Mouse (Mus musculus) heart, embryonic 16.5 days (tissue): Measurements from ENCODE around the gene Dap. TPM values are rescaled to one million over a fixed set of nuclear protein-coding genes. Genes with fewer than 3 reads are reported as not detected.

ENCODE experiments used
- ATAC-seq: fragments of 200-750 bp; cut with Nextera tagmentation; replicated peaks from 2 replicates; pipeline ENCODE4 v1.8.0; 2017; ENCODE audit warnings: moderate number of reproducible peaks; ENCODE audit not compliant: insufficient read depth, low FRiP score; ENCODE audit errors: extremely low read depth
- H3K27ac ChIP-seq: fragments of 300-500 bp; sonication (generic); 2 replicates; pipeline ENCODE4 v1.5.1; 2014; ENCODE audit warnings: mild to moderate bottlenecking, low read length, control low read depth, moderate library complexity
- H3K27me3 ChIP-seq: fragments of 300-500 bp; sonication (generic); 2 replicates; pipeline ENCODE4 v1.6.1; 2014; ENCODE audit warnings: low read length, mixed read lengths; ENCODE audit not compliant: control insufficient read depth, insufficient read depth
- H3K36me3 ChIP-seq: fragments of 300-500 bp; sonication (generic); 2 replicates; pipeline ENCODE4 v1.6.1; 2014; ENCODE audit not compliant: control insufficient read depth, insufficient read depth
- H3K4me1 ChIP-seq: fragments of 300-500 bp; sonication (generic); 2 replicates; pipeline ENCODE4 v1.6.1; 2014; ENCODE audit warnings: low read length, mixed read lengths; ENCODE audit not compliant: control insufficient read depth, insufficient read depth
- H3K4me2 ChIP-seq: fragments of 300-500 bp; sonication (generic); 2 replicates; pipeline ENCODE4 v1.6.1; 2014; ENCODE audit warnings: low read depth, mild to moderate bottlenecking, control low read depth, low read length
- H3K4me3 ChIP-seq: fragments of 300-500 bp; sonication (generic); 2 replicates; pipeline ENCODE4 v1.5.1; 2014; ENCODE audit warnings: mild to moderate bottlenecking, control low read depth, low read length
- H3K9ac ChIP-seq: fragments of 300-500 bp; sonication (generic); 2 replicates; pipeline ENCODE4 v1.6.1; 2014; ENCODE audit warnings: low read length, control low read depth
- H3K9me3 ChIP-seq: fragments of 300-500 bp; sonication (generic); replicated peaks from 2 replicates; pipeline ENCODE4 v1.6.1; 2016; ENCODE audit warnings: low read length; ENCODE audit not compliant: control insufficient read depth
- WGBS: fragments of 180-500 bp; shearing (Covaris S2); extraction: QIAGEN DNeasy Blood & Tissue Kit; methylation state at CpG from one replicate; pipeline ENCODE4 v1.1.7; 2014; 5-methylcytosine and 5-hydroxymethylcytosine counted together
- polyA plus RNA-seq: library from polyadenylated mRNA; unstranded; fragments of >200 nt; fragmentation: Nextera tagmentation; extraction: Ambion mirVana; gene quantifications from 2 replicates; pipeline ENCODE4 v1.2.1, GENCODE M21; 2015

The Dap gene
- polyA plus RNA-seq, 1 experiment from 2014 or later: 41.7 TPM

GRCm38 (mm10) chr15:31253963-31254362 is 29.8 kb downstream of the Dap start:
- H3K4me1 ChIP-seq: peaks cover 14% of the 10 kb centered on the region
- H3K27ac ChIP-seq: no peak overlapping the region
- no peak overlapping the region for H3K4me2 ChIP-seq
- H3K4me3 ChIP-seq: no peak overlapping the region
- H3K9ac ChIP-seq: no peak overlapping the region
- no peaks in the 10 kb centered on the region for H3K36me3 ChIP-seq
- H3K27me3 ChIP-seq: no peaks in the 10 kb centered on the region
- ATAC-seq: no peak
- WGBS: 82% methylated on average over 4 of the region's 4 CpGs
- H3K9me3 ChIP-seq: no peaks in the 10 kb centered on the region

- Histone ChIP-seq H3K9me3 (no peaks in the 10 kb centered on the region), H3K27ac (no peak overlapping the region)
- 80% methylated on average over 9 of the region's 9 CpGs for WGBS
Observed at GRCm38 (mm10) chr15:31254939-31255535, 30.9 kb downstream of the Dap start.

GRCm38 (mm10) chr15:31255762-31256161 is 31.6 kb downstream of the Dap start:
- no peaks in the 10 kb centered on the region for H3K36me3 ChIP-seq
- 49% methylated on average over 6 of the region's 6 CpGs for WGBS
- peaks cover 6% of the 10 kb centered on the region; the same call in 1 of the 2 replicates for H3K4me1 ChIP-seq
- no peak overlapping the region for H3K4me2 ChIP-seq
- no peaks in the 10 kb centered on the region for H3K9me3 ChIP-seq
- no peak overlapping the region for H3K4me3 ChIP-seq
- peak; percentile 39; the same call in 1 of the 2 replicates for ATAC-seq
- H3K9ac ChIP-seq: no peak overlapping the region
- H3K27me3 ChIP-seq: no peaks in the 10 kb centered on the region
- no peak overlapping the region for H3K27ac ChIP-seq

More at GRCm38 (mm10) chr15:31254939-31255535, 30.9 kb downstream of the Dap start:
- no peaks in the 10 kb centered on the region for H3K36me3 ChIP-seq
- no peak overlapping the region for H3K4me3 ChIP-seq
- H3K9ac ChIP-seq: no peak overlapping the region
- no peak for ATAC-seq
- H3K4me1 ChIP-seq: peaks cover 13% of the 10 kb centered on the region
- no peak overlapping the region for H3K4me2 ChIP-seq
- H3K27me3 ChIP-seq: no peaks in the 10 kb centered on the region

GRCm38 (mm10) chr15:31257329-31257728 is 33.2 kb downstream of the Dap start:
- ATAC-seq: no peak
- Histone ChIP-seq H3K4me2 (no peak overlapping the region), H3K9me3 (no peaks in the 10 kb centered on the region), H3K9ac (no peak overlapping the region), H3K4me1 (peaks cover 5% of the 10 kb centered on the region; the same call in 1 of the 2 replicates), H3K4me3 (no peak overlapping the region), H3K27ac (no peak overlapping the region), H3K36me3 (no peaks in the 10 kb centered on the region), H3K27me3 (no peaks in the 10 kb centered on the region)
- 89% methylated on average over 1 of the region's 1 CpGs for WGBS

- H3K27me3 ChIP-seq: no peaks in the 10 kb centered on the region
- no peaks in the 10 kb centered on the region for H3K36me3 ChIP-seq
- ATAC-seq: 0 out of 2 replicates have a peak, but pooled peaks have one; percentile 7
- H3K4me3 ChIP-seq: no peak overlapping the region
- H3K9me3 ChIP-seq: no peaks in the 10 kb centered on the region
- H3K4me2 ChIP-seq: no peak overlapping the region
- WGBS: 67% methylated on average over 21 of the region's 21 CpGs
- H3K4me1 ChIP-seq: no peaks in the 10 kb centered on the region
- no peak overlapping the region for H3K27ac ChIP-seq
- no peak overlapping the region for H3K9ac ChIP-seq
Observed at GRCm38 (mm10) chr15:31258029-31258692, 34.0 kb downstream of the Dap start.

- Histone ChIP-seq H3K36me3 (no peaks in the 10 kb centered on the region), H3K9ac (no peak overlapping the region), H3K4me2 (no peak overlapping the region), H3K4me1 (no peaks in the 10 kb centered on the region), H3K9me3 (no peaks in the 10 kb centered on the region), H3K27ac (no peak overlapping the region), H3K27me3 (no peaks in the 10 kb centered on the region), H3K4me3 (no peak overlapping the region)
- peak; percentile 14 for ATAC-seq
- WGBS: 75% methylated on average over 18 of the region's 18 CpGs
Observed at GRCm38 (mm10) chr15:31258693-31259439, 34.8 kb downstream of the Dap start.

- Histone ChIP-seq H3K9me3 (no peaks in the 10 kb centered on the region), H3K27me3 (no peaks in the 10 kb centered on the region; the same call in 1 of the 2 replicates), H3K4me1 (no peaks in the 10 kb centered on the region), H3K4me3 (no peak overlapping the region), H3K4me2 (no peak overlapping the region), H3K36me3 (no peaks in the 10 kb centered on the region), H3K9ac (no peak overlapping the region), H3K27ac (no peak overlapping the region)
- no peak for ATAC-seq
- 77% methylated on average over 10 of the region's 10 CpGs for WGBS
Observed at GRCm38 (mm10) chr15:31261094-31261493, 37.0 kb downstream of the Dap start.

- H3K4me2 ChIP-seq: no peak overlapping the region
- H3K27ac ChIP-seq: no peak overlapping the region
- H3K9me3 ChIP-seq: no peaks in the 10 kb centered on the region
- no peak overlapping the region for H3K9ac ChIP-seq
- H3K4me3 ChIP-seq: no peak overlapping the region
- no peaks in the 10 kb centered on the region for H3K36me3 ChIP-seq
- H3K4me1 ChIP-seq: no peaks in the 10 kb centered on the region
- no peaks in the 10 kb centered on the region; the same call in 1 of the 2 replicates for H3K27me3 ChIP-seq
- WGBS: 73% methylated on average over 9 of the region's 9 CpGs
- no peak for ATAC-seq
Observed at GRCm38 (mm10) chr15:31262361-31262760, 38.2 kb downstream of the Dap start.

- Histone ChIP-seq H3K36me3 (no peaks in the 10 kb centered on the region), H3K4me3 (no peak overlapping the region), H3K27ac (no peak overlapping the region), H3K9ac (no peak overlapping the region), H3K9me3 (no peaks in the 10 kb centered on the region), H3K4me1 (no peaks in the 10 kb centered on the region), H3K4me2 (no peak overlapping the region), H3K27me3 (no peaks in the 10 kb centered on the region; the same call in 1 of the 2 replicates)
- ATAC-seq: peak; percentile 42; the same call in 1 of the 2 replicates
- WGBS: 35% methylated on average over 6 of the region's 6 CpGs
Observed at GRCm38 (mm10) chr15:31264827-31265226, 40.7 kb downstream of the Dap start.
